Mouse (Mus musculus) fibroblast of lung, adult 2 months (primary cell): Measurements from ENCODE around the gene Tmem132a.
A peak's percentile ranks its signal among the peaks of the same experiment; 100 is the strongest.

Source experiments
- DNase-seq: peaks from one replicate; pipeline ENCODE4 v3.0.0-alpha.2; 2011; ENCODE audit warnings: low read depth

Gene Tmem132a

DNA sequence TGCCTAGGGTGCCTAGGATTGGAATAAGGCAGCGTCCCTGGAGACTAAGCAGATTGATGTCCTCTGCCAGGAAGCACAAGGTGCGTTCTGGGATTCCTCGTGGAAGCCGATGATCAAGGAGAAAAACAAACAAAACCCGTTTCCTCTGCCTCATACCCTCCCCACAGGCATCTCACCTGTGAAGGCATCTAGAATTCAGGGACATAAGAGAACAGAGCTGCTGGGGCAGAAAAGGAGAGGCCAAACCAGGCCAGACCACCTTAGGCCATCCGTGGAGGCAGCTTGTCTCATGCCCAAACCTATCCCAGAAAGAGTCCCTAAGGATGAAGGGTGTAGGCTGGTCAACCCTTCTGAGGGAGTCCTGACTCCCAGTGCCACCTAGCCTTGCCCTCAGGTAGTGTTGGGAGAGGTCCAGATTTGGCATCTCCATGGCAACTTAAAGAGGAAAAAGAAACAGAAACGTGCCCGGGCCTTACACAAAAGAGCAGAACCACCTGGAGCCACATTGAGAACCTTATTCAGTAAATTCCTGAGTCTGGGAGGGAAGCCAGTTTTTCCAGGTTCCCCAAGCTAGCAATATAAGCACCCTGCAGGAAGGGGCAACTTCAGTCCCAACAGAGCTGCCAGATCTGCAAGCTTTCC is at the start of gene Tmem132a:
Gene Tmem132a, minus strand, starts transcription at position 55 of the 642 bp plus-strand sequence.
- no peak for DNase-seq

DNA sequence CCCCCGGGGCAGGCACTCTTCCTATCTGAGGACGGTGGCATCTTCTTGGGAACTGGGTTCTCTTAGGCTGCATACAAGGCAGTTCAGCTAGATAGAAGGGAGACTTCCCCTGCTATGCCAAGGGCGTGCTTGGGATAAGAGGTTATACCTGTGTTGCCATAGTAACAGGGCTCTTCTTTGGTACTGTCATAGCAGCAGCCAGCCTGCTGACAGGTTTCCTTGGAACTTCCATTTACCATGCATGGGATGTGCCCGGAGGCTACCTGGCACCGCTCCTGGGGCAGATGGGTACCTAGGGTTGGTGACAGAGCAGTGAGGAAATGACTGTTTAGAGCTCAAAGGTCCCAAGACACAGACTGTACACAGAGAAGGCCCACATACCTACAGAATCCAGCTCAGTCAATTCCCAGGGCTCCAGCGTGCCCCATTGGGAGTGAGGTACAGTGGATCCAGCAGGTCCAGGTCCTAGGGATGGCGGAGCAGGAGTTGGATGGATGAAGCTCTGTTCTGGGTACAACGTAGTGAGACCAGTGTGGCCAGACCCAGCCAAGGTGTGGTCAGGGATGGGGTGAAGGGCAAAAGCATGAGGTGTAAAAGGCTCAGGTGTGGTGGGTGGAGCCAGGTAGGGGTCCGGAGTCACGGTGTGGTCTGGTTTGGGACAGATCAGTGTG is 48.7 kb upstream of the Tmem132a start:
- DNase-seq, result no peak

DNA sequence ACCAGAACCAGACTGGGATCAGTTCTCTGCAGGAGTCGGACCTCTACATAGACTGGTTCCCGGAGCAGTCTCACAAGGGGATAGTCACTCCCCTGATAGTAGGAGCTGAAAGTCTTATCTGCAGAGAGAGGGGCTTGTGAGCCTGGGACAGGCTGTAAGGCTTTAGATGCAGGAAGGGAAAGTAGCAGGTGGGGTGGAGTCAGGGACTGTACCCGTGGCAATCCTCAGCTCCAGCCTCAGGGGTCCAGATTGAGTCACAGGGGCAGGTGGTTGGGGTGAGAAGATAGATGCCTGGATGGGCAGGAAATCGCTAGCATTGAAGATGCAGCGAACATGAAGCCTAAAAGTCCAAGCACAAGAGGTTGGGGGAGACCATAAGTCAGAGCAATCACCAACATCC is 46.8 kb upstream of the Tmem132a start:
- no peak for DNase-seq

DNA sequence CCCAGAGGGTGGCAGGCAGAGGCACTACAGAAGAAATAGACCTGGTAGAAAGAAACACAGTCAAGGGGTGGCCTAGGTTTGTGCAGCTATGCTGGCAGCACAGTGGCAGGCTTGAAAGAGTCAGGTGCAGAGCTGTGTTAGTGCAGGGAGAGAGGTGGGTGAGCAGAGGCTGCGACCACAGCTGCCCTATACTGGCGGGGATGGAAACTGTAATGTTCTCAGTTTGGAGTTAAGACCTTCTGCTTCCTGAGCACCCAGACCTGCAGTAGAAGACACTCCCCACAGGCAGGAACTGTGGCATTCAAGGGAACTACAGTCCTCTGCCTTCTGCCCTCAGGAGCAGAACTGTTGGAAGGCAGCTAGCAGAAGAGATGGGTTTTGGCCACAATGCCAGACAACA is 45.1 kb upstream of the Tmem132a start:
- DNase-seq, result no peak

DNA sequence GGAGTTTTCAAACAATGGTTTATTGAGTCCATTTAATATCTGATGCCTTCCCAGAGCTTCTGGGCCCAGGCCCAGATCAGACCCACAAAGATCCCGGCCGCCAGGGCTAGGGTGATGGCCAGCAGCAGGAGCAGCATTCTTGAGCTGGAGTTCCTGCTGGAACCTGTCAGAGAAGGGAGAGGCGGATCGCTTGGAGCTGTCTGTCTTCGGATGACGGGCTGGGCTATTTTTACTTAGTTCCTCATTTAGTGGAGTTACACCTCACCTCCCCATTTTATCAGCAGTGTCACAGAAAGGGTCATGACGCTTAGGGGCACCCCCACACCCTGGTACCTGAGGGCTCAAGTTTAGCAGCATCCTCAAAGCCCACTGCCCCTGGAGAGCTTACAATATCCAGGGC is 44.6 kb upstream of the Tmem132a start:
- DNase-seq, result no peak

DNA sequence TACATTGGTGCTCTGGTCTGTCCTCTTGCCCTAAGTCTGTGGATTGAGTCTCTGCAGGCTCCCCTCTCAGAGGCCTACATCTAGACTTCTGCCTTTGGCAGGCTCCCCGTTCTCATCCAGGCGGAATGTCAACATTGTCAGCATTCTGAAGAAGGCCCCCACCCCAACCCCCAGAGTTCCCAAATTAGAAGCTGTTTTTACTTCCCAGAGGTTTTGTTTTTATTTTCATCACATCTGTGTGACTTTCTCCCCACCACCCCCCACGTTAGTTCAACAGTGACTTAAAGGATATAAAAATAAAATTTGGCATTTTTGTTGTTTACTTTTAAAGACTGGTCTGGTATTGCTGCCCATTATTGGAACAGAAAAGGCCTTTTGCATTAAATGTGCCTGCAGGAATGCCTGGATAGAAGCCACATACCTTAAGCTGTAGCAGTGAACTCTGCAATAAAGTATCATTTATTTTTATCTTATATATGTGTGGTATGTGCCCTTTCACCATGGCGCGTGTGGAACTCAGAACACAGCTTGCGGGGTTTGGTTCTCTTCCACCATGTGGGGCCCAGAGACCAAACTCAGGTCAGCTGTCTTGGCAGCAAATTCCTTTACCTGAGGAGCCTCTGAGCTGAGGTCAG is 39.5 kb upstream of the Tmem132a start:
- DNase-seq, result no peak

DNA sequence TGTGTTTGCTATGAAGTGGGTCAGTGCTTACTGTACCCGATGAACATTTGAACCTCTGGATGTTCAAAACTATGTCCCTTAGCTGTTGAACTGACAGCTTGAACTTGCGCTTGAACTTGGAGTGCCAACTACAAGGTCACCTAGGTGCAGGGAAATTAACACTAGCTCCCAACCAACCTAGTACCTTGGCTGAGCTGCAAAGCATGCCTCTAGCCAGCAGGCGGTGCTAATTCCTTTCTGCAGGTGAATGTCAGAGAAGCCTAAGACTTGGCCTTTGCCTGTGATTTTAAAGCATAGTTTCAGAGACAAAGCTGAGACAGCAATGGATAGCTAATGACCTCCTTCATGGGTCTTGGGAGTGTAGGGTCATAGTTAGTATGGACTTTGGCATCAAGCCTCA is 38.2 kb upstream of the Tmem132a start:
- no peak for DNase-seq

DNA sequence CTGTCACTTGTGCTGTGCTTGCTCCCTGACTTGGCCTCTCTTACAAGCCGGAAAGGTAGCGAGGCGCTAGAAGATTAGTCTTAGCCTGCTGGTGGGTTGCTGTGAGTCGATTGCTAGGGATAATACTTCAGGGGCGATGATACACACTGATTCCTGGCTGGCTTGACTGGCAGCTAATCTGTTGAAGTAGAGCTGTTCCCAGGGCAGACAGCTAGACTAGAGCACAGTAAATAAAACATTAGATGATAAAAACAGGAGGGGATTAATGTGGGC is 35.9 kb upstream of the Tmem132a start:
- DNase-seq, result no peak

DNA sequence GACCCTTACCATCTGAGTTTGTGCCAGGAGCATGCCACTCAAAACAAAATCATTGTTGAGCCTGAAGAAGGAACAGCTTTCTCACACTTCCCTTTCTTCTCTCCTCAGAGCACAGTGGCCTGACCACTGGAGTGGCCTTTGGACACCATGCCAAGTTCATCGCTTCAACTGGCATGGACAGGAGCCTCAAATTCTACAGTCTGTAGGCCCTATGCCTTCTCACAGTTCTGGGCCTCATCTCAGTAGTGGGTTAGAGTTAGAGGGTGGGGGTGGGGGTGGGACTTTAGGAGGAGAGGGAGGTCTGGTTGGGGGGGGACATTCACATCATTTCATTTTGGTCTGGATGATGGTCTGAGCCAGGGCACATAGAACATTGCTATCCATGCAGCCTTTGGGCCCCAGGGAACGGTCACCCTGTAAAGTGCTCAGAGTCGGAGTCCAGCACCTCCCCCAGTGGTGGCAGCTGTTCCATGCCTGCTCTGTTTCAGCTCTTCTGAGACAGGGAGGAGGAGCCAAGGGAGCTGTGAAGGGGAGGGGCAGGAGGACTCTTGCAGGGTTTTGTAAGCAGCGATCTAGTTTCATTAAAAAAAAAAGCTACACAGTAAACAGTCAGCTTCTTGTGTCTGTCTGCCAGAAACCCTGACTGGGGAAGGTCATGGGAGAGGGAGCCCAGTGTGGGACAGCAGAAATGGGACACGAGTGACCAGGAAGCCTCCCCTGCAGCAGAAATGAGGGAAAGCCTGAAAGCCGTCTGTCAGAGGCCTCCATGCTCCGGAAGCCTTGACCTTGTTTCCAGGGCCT is 35.4 kb upstream of the Tmem132a start:
- no peak for DNase-seq

DNA sequence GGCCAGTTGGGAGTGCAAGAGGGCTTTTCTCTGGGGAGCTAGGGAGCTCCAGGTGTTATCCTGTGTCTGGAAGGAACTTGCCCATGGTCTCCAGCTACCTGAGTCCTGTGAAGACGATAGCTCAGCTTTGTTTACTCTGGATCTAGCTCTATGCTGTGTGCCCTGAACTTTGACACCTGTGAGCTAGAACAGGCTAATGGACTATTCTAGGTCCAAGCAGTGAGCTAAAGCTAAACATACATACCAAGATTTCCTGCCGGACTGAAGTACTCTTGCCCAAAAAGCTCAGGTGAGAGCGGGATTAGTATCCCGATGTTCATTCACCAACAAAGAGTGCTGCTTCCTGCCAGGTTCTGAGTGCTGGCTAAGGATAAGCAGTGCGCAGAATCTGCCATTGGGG is 34.8 kb upstream of the Tmem132a start:
- no peak for DNase-seq

DNA sequence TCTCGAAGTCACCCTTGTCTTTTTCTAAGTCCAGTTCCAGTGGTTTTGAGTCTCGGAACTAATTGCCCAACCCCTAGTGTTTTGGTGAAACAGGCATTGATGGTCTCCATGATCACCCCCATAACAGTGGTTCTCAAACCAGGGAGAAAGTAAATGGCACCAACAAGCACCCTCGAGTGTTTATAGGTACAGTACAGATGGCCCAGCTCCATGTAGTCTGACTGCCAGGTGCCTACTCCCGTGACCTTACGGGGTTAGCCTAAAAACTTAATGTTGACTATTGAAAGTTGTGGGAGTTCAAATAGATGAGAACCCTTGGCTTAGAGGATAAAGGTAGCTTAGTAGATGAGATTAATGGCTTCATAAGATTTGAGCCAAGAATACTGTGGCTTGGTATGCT is 31.3 kb upstream of the Tmem132a start:
- no peak for DNase-seq

DNA sequence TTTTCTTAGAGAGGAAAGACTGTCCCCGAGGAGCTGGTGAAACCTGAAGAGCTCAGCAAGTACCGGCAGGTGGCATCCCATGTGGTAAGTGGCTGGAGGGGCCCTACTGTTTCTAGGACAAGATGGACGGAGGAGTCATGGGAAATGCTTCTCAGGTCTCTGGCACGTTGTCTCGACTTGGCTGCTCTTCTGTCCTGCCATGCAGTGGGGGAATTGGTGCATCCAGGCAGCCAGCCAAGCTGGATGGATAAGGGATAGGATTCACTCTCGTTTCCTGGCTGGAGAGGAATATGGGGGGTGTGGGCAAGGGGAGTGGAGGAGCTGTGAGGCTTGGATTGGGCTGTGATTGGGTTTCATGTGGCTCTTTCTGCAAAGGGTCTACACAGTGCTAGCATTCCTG is 30.6 kb upstream of the Tmem132a start:
- DNase-seq, result no peak

DNA sequence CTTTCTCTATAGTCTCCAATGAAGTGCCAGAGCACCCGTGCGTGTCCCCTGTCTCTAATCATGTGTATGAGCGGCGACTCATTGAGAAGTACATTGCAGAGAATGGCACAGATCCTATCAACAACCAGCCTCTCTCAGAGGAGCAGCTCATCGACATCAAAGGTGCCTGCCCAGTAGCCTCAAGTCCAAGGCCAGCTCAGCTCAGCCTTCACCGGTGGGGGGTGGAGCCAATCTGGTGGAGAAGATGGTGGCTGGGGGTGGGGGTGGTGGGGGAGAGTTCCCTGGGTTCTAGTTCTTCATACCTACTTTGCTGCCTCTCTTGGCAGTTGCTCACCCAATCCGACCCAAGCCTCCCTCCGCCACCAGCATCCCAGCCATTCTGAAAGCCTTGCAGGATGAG is 27.8 kb upstream of the Tmem132a start:
- DNase-seq, result no peak

DNA sequence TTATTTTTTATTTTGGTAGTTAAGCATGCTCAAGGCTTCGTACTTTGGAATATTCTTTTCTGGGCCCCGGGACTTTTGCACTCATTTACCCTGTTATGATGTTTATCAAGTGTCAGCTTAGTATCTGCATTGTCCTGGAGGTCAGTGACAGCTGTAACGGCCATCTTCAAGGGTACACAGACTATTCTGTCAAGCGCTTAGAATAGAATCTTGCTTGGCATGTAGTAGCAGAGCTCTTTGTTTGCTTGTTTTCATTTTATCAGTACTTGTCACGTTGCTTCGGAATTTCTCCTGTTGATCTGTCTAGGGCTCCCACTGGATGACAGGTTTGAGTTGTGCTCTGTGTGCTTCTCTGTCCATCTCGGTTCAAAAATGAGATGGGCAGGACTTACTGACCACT is 27.1 kb upstream of the Tmem132a start:
- DNase-seq, result no peak

DNA sequence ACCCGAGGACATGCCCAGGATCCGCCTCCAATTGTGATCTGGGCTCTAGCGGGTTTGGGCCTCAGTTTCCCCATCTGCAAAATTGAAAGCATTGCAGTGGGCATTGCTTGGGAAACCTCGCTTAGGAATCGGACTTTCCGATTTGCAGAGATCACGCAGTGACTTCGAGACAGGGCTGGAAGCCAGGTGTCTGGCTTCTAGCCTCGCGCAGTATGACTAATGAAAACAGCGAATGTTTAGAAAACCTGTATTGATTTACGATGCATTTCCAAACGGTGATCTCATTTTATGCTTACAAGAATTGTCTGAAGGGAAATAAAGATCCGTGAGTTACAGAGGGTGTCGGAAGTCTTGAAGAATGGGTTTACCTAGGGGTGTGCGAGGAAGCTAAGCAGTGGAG is 26.0 kb upstream of the Tmem132a start:
- peak; percentile 57 for DNase-seq

DNA sequence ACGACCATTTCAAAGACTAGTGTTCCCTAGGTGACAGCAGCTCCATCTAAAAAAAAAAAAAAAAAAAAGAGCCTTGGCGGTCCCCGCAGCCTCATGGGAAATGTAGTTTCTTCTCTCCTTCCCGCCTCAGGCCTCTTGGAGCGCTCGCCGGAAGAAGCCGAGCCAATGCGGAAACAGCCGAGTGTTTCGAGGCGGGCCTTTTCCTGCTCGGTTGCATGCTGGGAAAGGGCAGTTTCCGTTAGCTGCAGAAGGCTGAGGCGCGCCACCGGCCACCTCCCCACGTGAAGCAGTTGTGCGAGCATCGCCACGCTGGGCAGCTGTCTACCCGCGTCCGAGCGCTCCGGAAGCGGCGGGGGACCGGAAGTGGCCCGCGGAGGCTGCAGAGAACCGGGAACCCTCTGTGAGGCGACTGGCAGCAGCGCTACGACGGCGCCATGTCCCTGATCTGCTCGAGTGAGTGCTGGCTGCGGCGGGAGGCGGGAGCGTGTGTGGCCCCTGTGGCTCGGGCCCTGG is 25.3 kb upstream of the Tmem132a start, which contains the start of gene Prpf19:
Gene Prpf19, plus strand, starts transcription at position 216 of the 513 bp plus-strand sequence.
- peak; percentile 95 for DNase-seq

DNA sequence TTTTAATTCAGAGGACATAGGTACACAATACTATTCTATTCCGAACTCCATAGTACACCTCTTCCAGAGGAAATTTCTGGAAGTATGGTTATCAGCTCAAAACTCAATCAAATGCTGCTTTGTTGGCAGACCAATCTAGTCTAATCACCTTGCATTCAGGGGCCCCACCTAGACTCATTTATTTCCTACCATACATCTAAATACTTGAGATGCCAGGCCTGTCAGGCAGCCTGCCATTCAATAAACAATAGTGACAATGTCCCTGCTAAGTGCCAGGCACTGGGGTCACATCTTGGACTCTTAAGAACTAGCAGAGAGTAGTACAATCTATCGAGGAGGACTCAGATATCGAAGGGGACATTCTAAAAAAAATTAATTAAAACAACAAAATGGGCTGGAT is 22.5 kb upstream of the Tmem132a start:
- DNase-seq, result no peak

DNA sequence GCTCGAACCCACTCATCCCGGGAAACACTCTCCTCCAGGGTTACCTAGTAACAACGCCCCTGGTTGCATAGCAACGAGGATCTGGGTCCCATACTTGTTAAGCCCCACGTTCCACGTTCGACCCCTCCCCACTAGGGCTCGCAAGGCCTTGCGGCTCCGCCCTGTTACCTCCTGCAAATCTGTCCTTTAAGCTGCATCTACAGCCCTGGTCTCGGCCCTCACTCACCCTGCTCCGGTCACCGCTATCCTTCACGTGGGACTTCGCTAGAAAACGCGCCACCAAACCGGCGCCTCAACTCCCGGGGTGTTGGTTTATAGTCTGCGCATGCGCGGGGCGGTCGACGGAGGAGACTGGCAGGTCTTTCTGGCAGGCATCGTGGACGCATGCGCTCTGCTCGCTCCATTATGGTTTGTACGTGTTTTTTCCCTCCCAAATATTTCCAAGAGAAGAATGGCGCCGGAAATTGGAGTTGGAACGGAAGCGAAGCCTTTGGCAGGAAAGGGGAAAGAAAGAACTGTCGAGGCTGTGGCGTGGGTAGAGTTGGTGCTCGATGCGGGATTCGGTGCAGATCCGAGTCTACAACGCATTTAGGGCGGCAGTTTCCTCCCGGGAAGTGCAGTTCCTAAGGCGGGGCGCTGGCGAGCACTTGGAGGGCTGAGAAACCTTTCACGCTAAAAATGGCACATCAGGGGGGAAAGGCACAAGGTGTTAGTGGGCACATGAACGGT is 11.8 kb upstream of the Tmem132a start, which contains the start of gene Tmem109:
Gene Tmem109, minus strand, starts transcription at position 576 of the 729 bp plus-strand sequence.
- DNase-seq, result peak; percentile 84

DNA sequence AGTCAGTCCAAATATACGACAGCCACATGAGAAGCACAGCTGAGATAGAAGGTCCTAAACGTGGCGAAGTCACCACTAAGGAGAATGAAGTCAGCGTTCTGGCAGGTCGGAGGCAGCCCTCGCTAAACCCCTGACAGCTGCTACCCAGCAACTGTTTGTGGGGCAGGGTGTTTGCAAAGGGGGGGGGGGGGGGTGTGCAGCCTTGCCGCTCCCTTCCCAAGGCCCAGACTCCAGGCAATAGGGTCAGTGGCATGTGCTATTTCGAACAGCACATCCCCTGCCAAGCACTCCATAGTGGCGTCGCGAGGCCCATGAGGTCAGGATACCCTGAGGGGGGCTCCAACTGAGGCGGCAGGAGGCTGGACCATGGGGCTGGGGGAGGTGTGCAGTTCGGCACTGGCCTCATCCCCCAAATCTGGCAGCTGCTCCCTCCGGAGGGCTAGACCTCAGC is 11.3 kb upstream of the Tmem132a start:
- no peak for DNase-seq

DNA sequence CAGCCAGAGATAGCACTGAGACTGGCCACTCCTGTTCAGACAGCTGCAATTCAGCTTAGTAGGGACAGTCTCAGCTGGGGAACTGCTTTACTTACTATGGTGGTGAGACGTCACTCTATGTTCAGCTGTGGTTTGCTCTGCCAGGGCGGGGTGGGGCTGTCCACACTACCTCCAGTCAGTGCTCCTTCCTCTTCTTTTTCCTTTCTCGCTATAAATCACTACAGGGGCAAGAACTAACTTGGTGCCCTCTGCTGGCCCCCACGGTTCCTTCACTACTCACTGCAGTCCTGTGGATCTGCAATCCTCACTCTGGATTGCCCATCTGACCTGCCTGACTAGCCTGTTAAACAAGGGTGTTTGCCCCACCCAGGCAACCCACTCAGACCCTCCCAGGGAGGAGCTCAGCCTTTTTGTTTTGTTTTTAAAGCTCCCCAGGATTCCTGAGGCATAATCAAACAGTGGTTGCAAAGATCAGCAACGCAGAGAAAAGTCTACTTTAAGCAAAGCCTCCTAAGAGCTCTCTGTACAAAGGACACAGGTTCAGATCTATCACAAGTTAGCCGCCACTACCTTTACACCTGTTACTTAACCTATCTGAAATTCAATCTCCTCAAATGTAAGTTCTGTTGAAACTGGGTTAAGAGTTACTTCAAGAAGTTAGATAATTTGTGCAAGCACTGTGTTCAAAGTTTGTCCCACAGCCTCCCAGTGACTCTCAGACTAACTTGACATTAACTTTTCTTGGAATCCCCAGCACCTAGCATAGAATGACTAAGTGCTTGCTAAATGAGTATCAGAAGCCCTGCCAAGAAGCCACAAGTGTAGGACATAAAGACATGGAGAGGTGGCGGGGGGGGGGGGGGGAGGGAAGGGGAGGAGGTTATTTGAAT is 10.6 kb upstream of the Tmem132a start:
- DNase-seq, result no peak
